Mouse (Mus musculus) layer of hippocampus, postnatal 36 days (tissue): Measurements from ENCODE around the gene Gm2381. TPM values are rescaled to one million over a fixed set of nuclear protein-coding genes. Genes with fewer than 3 reads are reported as not detected.
"Not testable (repeated sequence)": the region's sequence is repeated elsewhere in the genome, so short reads cannot be mapped to it uniquely, and the experiment has no call there.

Source experiments
- DNase-seq, 2 experiments: peaks; one replicate each; pipeline ENCODE4 v3.0.0; 2022
- total RNA-seq, 2 experiments: library from RNA; stranded (reverse); gene quantifications; 2 replicates each; pipeline ENCODE4 v1.2.3; 2021

Gm2381 gene
- total RNA-seq: under 1 TPM; 0.30 to 0.43 TPM

DNA sequence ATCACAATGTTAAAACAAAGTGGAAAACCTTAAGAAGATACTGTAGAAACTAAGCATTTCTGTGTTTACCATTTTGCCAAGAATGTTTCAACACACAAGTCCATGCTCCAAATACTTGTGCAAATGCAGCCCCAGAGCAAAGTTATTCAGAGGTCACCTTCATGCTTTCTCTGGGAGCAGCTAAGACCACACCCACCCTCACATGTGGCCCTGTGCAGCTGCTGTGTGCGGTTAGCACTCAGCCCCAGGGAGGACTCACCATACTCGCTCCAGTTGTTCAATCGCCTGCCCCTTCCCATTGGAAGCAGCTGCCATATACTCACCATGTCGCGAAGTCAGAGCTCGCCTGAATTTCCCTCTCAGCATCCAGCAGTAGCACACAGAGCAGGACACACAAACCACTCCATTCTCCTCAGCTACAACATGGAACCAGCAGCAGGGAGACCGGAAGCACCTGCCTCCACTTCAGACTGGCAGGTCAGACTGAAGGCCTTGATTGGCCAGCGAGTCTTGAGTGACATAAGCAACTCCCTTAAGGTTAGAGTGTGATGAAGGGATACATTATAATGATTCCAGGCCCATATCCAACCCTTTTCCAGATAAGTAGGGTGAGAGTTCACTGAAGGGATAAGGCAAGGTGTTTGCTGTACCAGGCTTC, at the start of gene Gm2381:
Gm2381 (minus strand) TSS at position 434 of the 658 bp plus-strand sequence.
- DNase-seq: not testable (repeated sequence)

DNA sequence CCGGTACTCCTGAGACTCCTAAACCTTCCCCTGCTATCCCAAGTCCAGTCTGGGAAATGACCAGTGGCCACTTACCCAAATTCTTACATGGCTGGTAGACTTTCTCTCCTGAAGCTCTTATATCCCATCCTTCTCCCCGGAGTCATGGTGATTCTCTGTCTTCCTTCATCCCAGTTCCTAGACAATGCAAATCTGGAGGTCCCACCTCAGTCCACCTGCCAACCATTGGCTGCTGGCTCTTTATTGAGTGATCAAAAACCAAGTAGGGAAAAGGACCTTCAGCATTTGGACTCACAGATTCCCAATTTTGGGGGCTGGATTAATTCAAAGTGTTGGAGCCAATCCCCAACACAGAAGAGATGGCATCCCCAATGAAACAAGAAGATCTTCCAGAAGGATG, 31.0 kb upstream of the Gm2381 start:
- not testable (repeated sequence) for DNase-seq

DNA sequence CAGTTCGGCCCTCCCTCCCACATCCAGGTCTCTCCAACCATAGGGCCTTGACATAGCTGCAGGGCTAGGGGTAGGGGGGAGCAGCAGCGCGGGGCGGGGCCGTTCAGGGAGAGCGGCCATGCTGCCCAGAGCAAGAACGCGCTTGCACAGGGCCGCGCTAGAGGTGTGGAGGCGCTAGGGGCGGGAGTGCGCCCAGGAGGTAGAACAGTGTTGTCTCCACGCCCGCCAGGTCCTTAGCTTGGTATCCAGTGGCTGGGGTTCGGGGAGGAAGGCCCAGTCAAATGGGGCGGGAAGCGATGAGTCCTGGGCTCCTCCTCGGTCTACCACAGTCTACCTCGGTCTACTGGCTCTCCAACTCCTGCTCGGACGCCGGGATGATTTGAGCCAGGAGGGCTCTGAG, 11.1 kb upstream of the Gm2381 start:
- no peak for DNase-seq

DNA sequence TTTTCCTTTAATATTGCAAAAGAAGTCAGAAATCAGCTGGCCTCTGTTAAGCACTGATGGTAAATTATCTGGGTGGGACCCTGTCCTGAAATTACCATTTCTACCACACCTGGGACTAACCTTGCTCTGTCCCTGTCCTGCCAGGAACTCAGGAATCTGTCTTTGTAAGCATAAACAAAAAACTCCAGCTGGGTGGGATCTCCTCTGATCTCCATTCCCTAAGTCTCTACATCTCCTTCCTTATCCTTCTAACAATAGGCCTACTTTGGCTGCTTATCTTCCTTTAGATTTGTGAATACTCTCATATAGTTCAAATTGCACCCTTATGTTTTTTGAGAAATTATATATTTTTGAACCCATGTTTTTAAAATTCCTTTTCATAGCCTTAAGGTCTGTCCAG, 28.7 kb downstream of the Gm2381 start:
- DNase-seq: not testable (repeated sequence)

DNA sequence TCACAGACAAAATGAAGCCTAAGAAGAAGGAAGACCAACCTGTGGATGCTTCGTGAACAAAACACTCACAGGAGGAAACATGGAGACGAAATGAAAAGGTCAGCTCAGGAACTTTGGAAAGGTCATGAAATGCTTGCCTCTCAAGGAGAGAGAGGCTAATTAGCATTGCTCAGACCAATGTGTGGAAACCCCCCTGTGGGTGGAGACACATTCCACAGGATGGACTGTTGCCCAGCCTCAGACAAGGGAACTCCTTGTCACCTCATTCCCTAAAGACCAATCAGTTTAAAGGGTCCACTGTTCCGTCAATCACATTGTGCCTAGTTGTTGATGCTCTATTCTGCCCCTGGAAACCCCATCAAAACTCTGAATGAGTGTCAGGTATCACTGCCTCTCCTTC, 34.8 kb downstream of the Gm2381 start:
- no peak for DNase-seq

DNA sequence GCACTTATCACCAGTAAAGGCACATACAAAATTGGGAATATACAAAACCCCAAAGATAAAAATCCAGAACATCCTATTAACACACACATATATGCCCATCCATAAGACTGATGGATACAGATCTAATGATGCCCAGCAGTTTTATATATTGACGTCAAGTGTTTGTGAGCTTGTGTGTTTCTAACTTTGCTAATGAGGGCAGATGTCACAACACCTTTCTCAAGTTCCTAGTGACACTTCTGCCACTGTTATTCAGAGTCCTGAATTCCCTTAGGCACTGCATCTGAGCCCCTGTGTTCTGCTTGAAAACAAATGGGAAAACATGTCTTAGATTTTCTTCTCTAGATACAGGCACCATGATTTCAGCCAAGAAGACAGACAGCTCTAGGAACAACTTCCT, 73.6 kb downstream of the Gm2381 start, which contains the start of gene Vmn2r62:
Vmn2r62 (minus strand) TSS at position 101 of the 400 bp plus-strand sequence.
- DNase-seq: not testable (repeated sequence)

Other genes starting within 250 kb of the Gm2381 start
- gene Zfp976, start 224.6 kb downstream of the Gm2381 start, total RNA-seq: 1 to 10 TPM; 4.9 to 5.2 TPM
- 1 to 10 TPM; 6.8 to 8.5 TPM for gene Zfp975, start 174.5 kb downstream of the Gm2381 start, total RNA-seq
- gene Gm17067, start 140.2 kb downstream of the Gm2381 start, total RNA-seq: not detected
- not detected for gene Vmn2r62, start 73.7 kb downstream of the Gm2381 start, total RNA-seq
- gene Vmn2r63, start 66.6 kb upstream of the Gm2381 start, total RNA-seq: not detected
- gene Gm9268, start 151.5 kb upstream of the Gm2381 start, total RNA-seq: not detected
- not detected for gene Zfp936, start 247.0 kb upstream of the Gm2381 start, total RNA-seq